Mouse (Mus musculus) right cerebral cortex, postnatal 36 days (tissue): Measurements from ENCODE around the gene Zfp335.
"Not testable (repeated sequence)": the region's sequence is repeated elsewhere in the genome, so short reads cannot be mapped to it uniquely, and the experiment has no call there.

Experiments used
- DNase-seq, 2 experiments: peaks; one replicate each; pipeline ENCODE4 v3.0.0; 2022; ENCODE audit warnings: low spot score in 2 of 2, mixed read lengths in 1 of 2

Gene Zfp335

GRCm38 (mm10) chr2:164866741-164867551 is 44.6 kb downstream of the Zfp335 start:
- no peak for DNase-seq

GRCm38 (mm10) chr2:164864593-164864992 is 47.0 kb downstream of the Zfp335 start:
- no peak for DNase-seq

- not testable (repeated sequence) for DNase-seq
These were observed 48.1 kb downstream of the Zfp335 start for GRCm38 (mm10) chr2:164863411-164863810.

- DNase-seq: no peak
These were observed 49.2 kb downstream of the Zfp335 start for GRCm38 (mm10) chr2:164862179-164862861.

GRCm38 (mm10) chr2:164861094-164861493 is 50.5 kb downstream of the Zfp335 start:
- no peak for DNase-seq

GRCm38 (mm10) chr2:164859640-164860432 is 51.7 kb downstream of the Zfp335 start:
- no peak for DNase-seq

- DNase-seq: no peak
These were observed 52.4 kb downstream of the Zfp335 start for GRCm38 (mm10) chr2:164859155-164859554.

GRCm38 (mm10) chr2:164857842-164858553 is 53.6 kb downstream of the Zfp335 start:
- DNase-seq: no peak

- DNase-seq: no peak
These were observed 54.3 kb downstream of the Zfp335 start, which contains the start of gene Pltp for GRCm38 (mm10) chr2:164857101-164857821. Gene Pltp, minus strand, starts transcription at chr2:164857711.

- no peak for DNase-seq
These were observed 55.1 kb downstream of the Zfp335 start for GRCm38 (mm10) chr2:164856309-164857100.

- not testable (repeated sequence) for DNase-seq
These were observed 56.0 kb downstream of the Zfp335 start for GRCm38 (mm10) chr2:164855572-164855971.

GRCm38 (mm10) chr2:164850061-164850460 is 61.5 kb downstream of the Zfp335 start:
- no peak for DNase-seq

GRCm38 (mm10) chr2:164845782-164846181 is 65.8 kb downstream of the Zfp335 start:
- no peak for DNase-seq
